Mouse (Mus musculus): ENCODE data around the gene Gprc5a. TPM values are rescaled to one million over a fixed set of nuclear protein-coding genes. Genes with fewer than 3 reads are reported as not detected.

Gprc5a gene
- 1.4 and 1.9 TPM in 2 replicates for polyA plus RNA-seq (2016; fragmentation: Nextera tagmentation; extraction: Ambion mirVana)

DNA sequence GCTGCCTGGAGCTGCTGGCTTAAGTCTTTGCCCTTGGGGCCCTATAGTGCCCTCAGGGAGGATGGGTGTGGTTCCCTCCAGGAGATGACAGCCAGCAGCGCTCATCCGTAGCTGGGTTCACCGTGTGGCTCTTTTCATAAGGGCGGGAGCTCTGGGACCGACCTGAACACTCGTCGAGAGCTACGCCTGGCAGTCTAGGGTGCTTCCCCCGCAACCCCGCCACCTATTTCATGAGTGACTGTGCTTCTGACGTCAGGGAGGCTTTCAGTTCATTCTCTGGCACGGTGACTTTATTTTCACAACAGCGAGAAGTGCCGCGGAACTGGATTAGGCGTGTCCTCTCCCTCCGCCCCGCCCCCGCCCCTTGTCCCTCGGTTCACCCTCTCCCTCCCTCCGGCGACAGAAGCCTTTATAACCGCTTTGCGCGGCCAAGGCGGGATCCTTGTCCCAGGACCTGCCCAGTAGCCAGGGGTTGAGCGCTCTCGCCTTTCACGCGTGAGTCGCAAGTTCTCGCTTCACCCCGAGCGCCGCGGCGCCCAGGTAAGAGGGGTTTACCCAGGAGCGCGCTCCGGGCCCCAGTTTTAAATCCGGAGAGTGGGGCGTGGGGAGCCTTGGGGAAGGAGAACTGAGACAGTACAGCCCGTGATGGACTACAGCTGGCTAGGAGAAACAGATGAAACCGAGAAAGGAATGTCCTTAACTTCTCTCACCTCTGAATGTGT is at the start of gene Gprc5a:
Gene Gprc5a, plus strand, starts transcription at position 416 of the 722 bp plus-strand sequence.
- peak; percentile 69 for DNase-seq (ENCODE audit: low spot score)
- WGBS, result under 1% methylated on average over 44 of the region's 44 CpGs
- H3K4me1 ChIP-seq, result peaks cover 16% of the 10 kb centered on the region
- peak within 1 kb of the TSS; percentile 79 for H3K27ac ChIP-seq
- H3K4me3 ChIP-seq, result peak within 1 kb of the TSS; percentile 59
- peaks cover 44% of the 10 kb centered on the region for H3K27me3 ChIP-seq (ENCODE audit: low read depth, poor library complexity, severe bottlenecking)
- H3K9me3 ChIP-seq (replicated peaks), result no peaks in the 10 kb centered on the region
- H3K36me3 ChIP-seq, result no peaks in the 10 kb centered on the region

DNA sequence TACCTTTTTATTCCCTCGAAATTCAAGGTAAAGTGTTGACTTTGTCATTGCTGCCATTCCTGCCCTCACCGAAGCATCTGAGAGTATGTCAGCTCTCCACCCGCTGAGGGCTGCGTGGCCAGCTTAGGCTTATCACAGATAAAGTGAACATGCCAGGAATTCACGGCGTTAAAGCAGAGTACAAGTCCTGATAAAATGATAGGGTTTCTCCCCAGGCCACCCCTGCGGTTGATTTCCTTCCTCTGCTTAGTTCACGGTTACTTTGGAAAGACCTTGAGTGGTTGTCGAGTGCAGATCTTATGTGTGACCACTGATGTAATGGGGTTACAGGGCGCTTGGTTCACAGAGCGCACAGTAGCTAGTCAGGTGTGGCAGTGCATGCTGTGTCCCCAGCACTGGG is 48.2 kb upstream of the Gprc5a start:
- H3K27me3 ChIP-seq (ENCODE audit: low read depth, poor library complexity, severe bottlenecking), result no peaks in the 10 kb centered on the region
- H3K4me3 ChIP-seq, result no peak overlapping the region
- peaks cover 92% of the 10 kb centered on the region for H3K36me3 ChIP-seq
- WGBS, result 96% methylated on average over 11 of the region's 11 CpGs
- H3K27ac ChIP-seq, result no peak overlapping the region
- H3K9me3 ChIP-seq (replicated peaks), result no peaks in the 10 kb centered on the region
- DNase-seq (ENCODE audit: low spot score), result no peak
- peaks cover 4% of the 10 kb centered on the region for H3K4me1 ChIP-seq

DNA sequence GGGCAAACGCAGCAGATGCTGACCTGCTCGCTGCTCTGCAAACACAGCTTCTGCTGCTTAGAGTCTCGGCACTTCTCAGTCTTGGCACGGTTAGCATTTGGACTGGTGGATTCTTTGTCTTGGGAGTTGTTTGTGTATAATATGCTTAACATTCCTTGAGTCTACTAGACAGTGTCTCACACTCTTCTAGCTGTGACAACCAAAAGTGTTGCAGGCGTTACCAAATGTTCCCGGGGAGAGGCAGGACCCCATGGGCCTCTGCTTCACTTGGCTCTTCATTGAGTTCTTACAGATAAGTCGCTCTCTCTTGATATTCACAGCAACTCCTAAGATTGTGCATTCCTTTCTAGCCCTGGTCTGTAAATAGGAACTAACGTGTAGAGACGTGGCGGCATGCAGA is 45.9 kb upstream of the Gprc5a start:
- Histone ChIP-seq H3K36me3 (peaks cover 100% of the 10 kb centered on the region), H3K9me3 (replicated peaks) (no peaks in the 10 kb centered on the region), H3K4me3 (no peak overlapping the region), H3K27ac (no peak overlapping the region), H3K4me1 (no peaks in the 10 kb centered on the region), H3K27me3 (ENCODE audit: low read depth, poor library complexity, severe bottlenecking) (no peaks in the 10 kb centered on the region)
- DNase-seq (ENCODE audit: low spot score), result no peak
- 93% methylated on average over 10 of the region's 10 CpGs for WGBS

DNA sequence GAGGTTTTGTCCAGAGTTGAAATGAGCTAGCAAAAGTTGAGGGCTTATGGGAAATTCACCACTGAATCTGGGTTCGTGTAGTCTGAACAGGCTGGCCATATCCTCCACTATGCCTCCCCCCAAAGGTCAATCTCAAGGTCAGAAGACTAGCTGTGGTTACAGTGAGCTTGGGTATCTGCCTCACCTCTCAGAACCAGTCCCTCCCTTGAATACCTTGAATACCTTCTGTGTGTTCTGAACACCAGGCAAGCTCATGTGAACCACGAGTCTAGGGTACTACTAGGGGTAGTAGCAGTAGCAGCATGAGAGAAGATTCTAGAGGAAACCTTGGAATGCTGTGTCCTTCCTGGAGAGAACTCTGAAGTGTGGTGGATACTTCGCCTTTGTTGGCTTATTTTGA is 43.8 kb upstream of the Gprc5a start:
- Histone ChIP-seq H3K4me1 (no peaks in the 10 kb centered on the region), H3K27ac (no peak overlapping the region), H3K4me3 (no peak overlapping the region), H3K27me3 (ENCODE audit: low read depth, poor library complexity, severe bottlenecking) (no peaks in the 10 kb centered on the region), H3K9me3 (replicated peaks) (no peaks in the 10 kb centered on the region), H3K36me3 (peaks cover 90% of the 10 kb centered on the region)
- WGBS, result 88% methylated on average over 3 of the region's 3 CpGs
- no peak for DNase-seq (ENCODE audit: low spot score)

DNA sequence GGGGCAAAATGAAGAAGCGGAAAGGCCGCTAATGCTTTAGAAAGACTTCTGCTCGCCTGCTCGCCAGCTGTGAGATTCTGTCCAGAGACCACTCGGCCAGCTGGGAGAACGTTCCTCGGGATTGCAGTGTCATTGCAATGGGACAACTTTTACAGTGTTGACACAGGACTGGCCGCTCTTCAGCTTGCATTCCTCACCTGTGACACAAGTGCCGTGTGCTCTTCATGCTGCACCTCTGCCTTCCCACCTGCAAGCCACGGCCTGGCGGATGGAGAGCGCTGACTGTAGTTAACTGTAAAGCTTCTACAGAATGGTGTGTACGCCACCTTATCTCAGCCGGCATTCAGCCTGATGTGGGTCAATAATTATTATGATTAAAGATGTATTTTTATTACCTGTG is 42.1 kb upstream of the Gprc5a start:
- 93% methylated on average over 14 of the region's 14 CpGs for WGBS
- peaks cover 72% of the 10 kb centered on the region for H3K36me3 ChIP-seq
- H3K4me1 ChIP-seq, result no peaks in the 10 kb centered on the region
- no peak overlapping the region for H3K27ac ChIP-seq
- DNase-seq (ENCODE audit: low spot score), result no peak
- no peak overlapping the region for H3K4me3 ChIP-seq
- no peaks in the 10 kb centered on the region for H3K9me3 ChIP-seq (replicated peaks)
- H3K27me3 ChIP-seq (ENCODE audit: low read depth, poor library complexity, severe bottlenecking), result no peaks in the 10 kb centered on the region

DNA sequence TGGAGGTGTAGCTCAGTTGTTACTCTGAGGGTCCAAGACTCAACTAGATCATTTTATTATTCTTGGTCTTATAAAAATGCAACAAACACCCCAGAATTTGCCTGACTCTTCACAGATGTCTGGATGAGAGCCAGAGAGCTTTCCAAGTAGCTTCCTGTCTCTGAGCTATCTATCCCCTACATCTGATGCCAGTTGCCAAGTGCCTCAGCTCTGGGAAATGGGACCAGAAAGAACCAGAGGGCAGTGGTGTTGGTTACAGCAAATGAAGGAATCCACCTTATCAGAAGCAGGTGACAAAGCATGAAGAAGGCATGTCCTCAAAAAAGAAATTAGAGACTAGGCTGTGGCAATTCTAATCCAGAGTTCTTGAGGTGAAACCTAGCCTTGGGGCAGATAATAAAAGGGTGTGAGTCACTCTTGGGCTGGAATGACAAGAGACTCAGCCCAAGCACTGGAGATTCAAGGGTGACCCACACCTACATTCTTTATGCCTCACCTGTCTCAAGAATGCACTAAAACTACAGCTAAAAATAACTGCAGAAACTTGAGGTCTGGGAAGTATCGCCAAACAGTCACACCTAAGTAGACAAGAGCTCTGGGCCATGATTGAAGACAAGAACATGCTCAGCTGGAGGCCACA is 40.5 kb upstream of the Gprc5a start:
- Histone ChIP-seq H3K4me3 (no peak overlapping the region), H3K27me3 (ENCODE audit: low read depth, poor library complexity, severe bottlenecking) (no peaks in the 10 kb centered on the region), H3K27ac (no peak overlapping the region), H3K36me3 (peaks cover 57% of the 10 kb centered on the region), H3K9me3 (replicated peaks) (no peaks in the 10 kb centered on the region), H3K4me1 (peaks cover 4% of the 10 kb centered on the region; the same call in 1 of the 2 replicates)
- DNase-seq (ENCODE audit: low spot score), result no peak
- WGBS, result 94% methylated on average over 1 of the region's 1 CpGs

DNA sequence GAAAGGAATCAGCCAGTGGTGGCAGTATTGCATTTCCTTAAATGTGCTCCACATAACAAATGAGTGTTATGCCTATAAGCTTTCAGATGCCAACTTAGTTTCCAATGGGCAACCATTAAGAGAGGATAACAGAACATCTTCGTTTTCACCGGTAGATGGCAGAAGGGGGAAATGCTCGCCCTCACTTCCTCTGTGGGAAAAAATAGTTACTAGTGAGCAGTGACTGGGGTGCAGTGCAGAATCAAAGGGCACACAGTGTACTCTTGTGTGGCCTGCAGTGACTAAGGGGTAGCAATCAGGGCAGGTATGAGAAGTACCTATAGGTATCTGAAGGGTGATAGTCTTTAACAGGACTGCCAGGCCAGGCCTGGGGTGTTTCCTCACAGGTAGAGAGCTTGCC is 39.2 kb upstream of the Gprc5a start:
- H3K4me1 ChIP-seq, result peaks cover 4% of the 10 kb centered on the region; the same call in 1 of the 2 replicates
- DNase-seq (ENCODE audit: low spot score), result no peak
- H3K27ac ChIP-seq, result no peak overlapping the region
- H3K36me3 ChIP-seq, result peaks cover 44% of the 10 kb centered on the region
- H3K4me3 ChIP-seq, result no peak overlapping the region
- no peaks in the 10 kb centered on the region for H3K9me3 ChIP-seq (replicated peaks)
- WGBS, result 8% methylated on average over 3 of the region's 3 CpGs
- H3K27me3 ChIP-seq (ENCODE audit: low read depth, poor library complexity, severe bottlenecking), result no peaks in the 10 kb centered on the region

DNA sequence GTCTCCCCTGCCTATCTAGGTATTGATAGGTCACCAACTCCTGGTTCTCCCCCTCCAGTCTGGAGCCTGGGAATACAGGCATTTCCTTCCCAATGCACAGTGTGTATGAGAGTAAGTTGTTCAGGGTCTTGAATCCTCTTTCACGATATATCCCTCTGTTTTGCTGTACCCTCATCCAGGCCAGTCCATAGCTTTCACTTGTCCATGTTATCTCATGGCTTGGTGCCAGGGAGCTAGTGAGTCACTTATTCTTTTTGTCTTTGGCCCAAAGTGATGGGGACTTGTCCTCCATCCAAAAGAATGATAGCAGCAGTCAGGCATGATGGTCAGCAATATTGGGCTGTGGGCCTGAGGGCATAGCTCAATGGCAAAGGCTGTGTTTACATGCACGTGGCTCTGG is 38.7 kb upstream of the Gprc5a start:
- no peak overlapping the region for H3K27ac ChIP-seq
- DNase-seq (ENCODE audit: low spot score), result no peak
- no peak overlapping the region for H3K4me3 ChIP-seq
- H3K27me3 ChIP-seq (ENCODE audit: low read depth, poor library complexity, severe bottlenecking), result no peaks in the 10 kb centered on the region
- peaks cover 4% of the 10 kb centered on the region; the same call in 1 of the 2 replicates for H3K4me1 ChIP-seq
- peaks cover 38% of the 10 kb centered on the region for H3K36me3 ChIP-seq
- WGBS, result 91% methylated on average over 2 of the region's 2 CpGs
- no peaks in the 10 kb centered on the region for H3K9me3 ChIP-seq (replicated peaks)

DNA sequence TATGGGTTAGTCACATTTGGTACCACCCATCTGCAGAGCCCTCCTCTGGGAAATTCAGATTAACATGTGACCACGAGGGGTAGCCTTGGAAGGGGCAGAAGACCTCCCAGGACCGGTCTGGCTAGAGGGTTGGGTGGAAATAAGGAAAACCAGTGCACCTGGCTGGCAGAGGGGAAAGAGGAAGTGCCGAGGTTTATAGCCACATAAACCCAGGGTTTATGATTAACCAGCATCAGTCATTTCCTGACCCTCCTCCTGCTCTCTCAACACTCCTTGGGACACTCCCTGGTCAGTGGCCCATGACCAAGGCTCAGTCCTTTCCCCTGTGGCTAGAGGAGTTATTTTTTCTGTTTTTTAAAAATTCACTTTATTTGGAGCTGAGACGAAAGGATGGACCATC is 36.2 kb upstream of the Gprc5a start:
- H3K4me1 ChIP-seq, result peaks cover 4% of the 10 kb centered on the region; the same call in 1 of the 2 replicates
- no peak for DNase-seq (ENCODE audit: low spot score)
- H3K9me3 ChIP-seq (replicated peaks), result no peaks in the 10 kb centered on the region
- no peak overlapping the region for H3K27ac ChIP-seq
- H3K27me3 ChIP-seq (ENCODE audit: low read depth, poor library complexity, severe bottlenecking), result no peaks in the 10 kb centered on the region
- H3K4me3 ChIP-seq, result no peak overlapping the region
- 66% methylated on average over 4 of the region's 4 CpGs for WGBS
- H3K36me3 ChIP-seq, result peaks cover 14% of the 10 kb centered on the region

GRCm38 (mm10) chr6:135038674-135039073 is 26.8 kb upstream of the Gprc5a start:
- no peaks in the 10 kb centered on the region for H3K9me3 ChIP-seq (replicated peaks)
- 73% methylated on average over 3 of the region's 3 CpGs for WGBS
- no peak for DNase-seq (ENCODE audit: low spot score)
- H3K4me1 ChIP-seq, result peaks cover 12% of the 10 kb centered on the region
- H3K4me3 ChIP-seq, result no peak overlapping the region
- no peak overlapping the region for H3K27ac ChIP-seq
- no peaks in the 10 kb centered on the region for H3K36me3 ChIP-seq
- H3K27me3 ChIP-seq (ENCODE audit: low read depth, poor library complexity, severe bottlenecking), result peaks cover 32% of the 10 kb centered on the region

- peak overlapping the region; percentile 31 for H3K4me3 ChIP-seq
- H3K36me3 ChIP-seq, result no peaks in the 10 kb centered on the region
- peaks cover 12% of the 10 kb centered on the region for H3K4me1 ChIP-seq
- no peaks in the 10 kb centered on the region for H3K9me3 ChIP-seq (replicated peaks)
- 2% methylated on average over 21 of the region's 21 CpGs for WGBS
- peak; percentile 34 for DNase-seq (ENCODE audit: low spot score)
- H3K27me3 ChIP-seq (ENCODE audit: low read depth, poor library complexity, severe bottlenecking), result peaks cover 32% of the 10 kb centered on the region
- H3K27ac ChIP-seq, result no peak overlapping the region
Observed at GRCm38 (mm10) chr6:135040275-135040871, 25.1 kb upstream of the Gprc5a start.

GRCm38 (mm10) chr6:135041930-135042329 is 23.5 kb upstream of the Gprc5a start:
- Histone ChIP-seq H3K36me3 (no peaks in the 10 kb centered on the region), H3K27ac (no peak overlapping the region), H3K27me3 (ENCODE audit: low read depth, poor library complexity, severe bottlenecking) (peaks cover 32% of the 10 kb centered on the region), H3K4me3 (no peak overlapping the region), H3K9me3 (replicated peaks) (no peaks in the 10 kb centered on the region), H3K4me1 (peaks cover 12% of the 10 kb centered on the region)
- whole genome bisulfite sequencing, result 79% methylated on average over 3 of the region's 3 CpGs
- no peak for DNase-seq (ENCODE audit: low spot score)

DNA sequence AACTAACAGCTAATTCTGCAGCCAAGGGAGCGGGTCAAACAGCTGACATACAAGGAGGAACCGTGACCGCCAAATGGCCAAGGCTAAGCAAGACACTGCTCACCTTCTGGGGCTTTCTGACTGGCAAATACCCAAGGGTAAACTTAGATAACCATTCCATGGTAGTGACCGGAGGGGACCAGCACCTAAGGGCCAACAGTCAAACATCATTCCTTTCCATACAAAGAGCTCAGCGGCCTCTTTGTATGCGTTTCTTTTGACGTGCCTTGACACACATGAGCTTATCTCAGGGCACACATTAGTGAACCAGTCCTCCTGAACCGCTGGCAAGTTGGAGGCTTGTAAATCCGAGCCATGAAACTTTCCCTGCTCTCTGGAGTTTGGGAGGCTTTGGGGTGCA is 18.2 kb upstream of the Gprc5a start:
- WGBS, result 75% methylated on average over 9 of the region's 9 CpGs
- no peak overlapping the region for H3K27ac ChIP-seq
- peaks cover 10% of the 10 kb centered on the region; the same call in 1 of the 2 replicates for H3K4me1 ChIP-seq
- DNase-seq (ENCODE audit: low spot score), result no peak
- H3K36me3 ChIP-seq, result no peaks in the 10 kb centered on the region
- no peak overlapping the region for H3K4me3 ChIP-seq
- H3K27me3 ChIP-seq (ENCODE audit: low read depth, poor library complexity, severe bottlenecking), result peaks cover 8% of the 10 kb centered on the region
- H3K9me3 ChIP-seq (replicated peaks), result no peaks in the 10 kb centered on the region
